Mouse (Mus musculus) left cerebral cortex, postnatal 14 days (tissue): ENCODE measurements at regions not wholly inside any gene's neighbourhood (a gene's known extent, or its start where the extent isn't known, plus 50 kb on each side); places are given as distances from the start of the nearest gene placed in this dataset.
A peak's percentile ranks its signal among the peaks of the same experiment; 100 is the strongest.

Experiments
- DNase-seq, 2 experiments: peaks; one replicate each; pipeline ENCODE4 v3.0.0; 2021 to 2022; ENCODE audit warnings: low spot score in 2 of 2, mixed read lengths in 1 of 2
- intact Hi-C: fragments of 180-260 bp; cut with DNase I; formaldehyde crosslinking; loops from one replicate; pipeline ENCODE4 v1.15.1; 2025

GRCm38 (mm10) chr15:16404077-16404476, 324.5 kb upstream of the Cdh9 start:
- intact Hi-C loops, result no loop called here

GRCm38 (mm10) chr15:16406203-16406602, 322.4 kb upstream of the Cdh9 start:
- intact Hi-C loops, result no loop called here
- DNase-seq, result no peak

More at GRCm38 (mm10) chr15:16404077-16404476, 324.5 kb upstream of the Cdh9 start:
- DNase-seq, result no peak

GRCm38 (mm10) chr15:16411686-16412085, 316.9 kb upstream of the Cdh9 start:
- intact Hi-C loops, result no loop called here
- no peak for DNase-seq

- intact Hi-C loops, result no loop called here
- no peak for DNase-seq
Observed at GRCm38 (mm10) chr15:16417719-16418118, 310.8 kb upstream of the Cdh9 start.

- intact Hi-C loops, result no loop called here
Observed at GRCm38 (mm10) chr15:16423019-16423418, 305.5 kb upstream of the Cdh9 start.

GRCm38 (mm10) chr15:16446631-16447030, 281.9 kb upstream of the Cdh9 start:
- intact Hi-C loops, result no loop called here
- no peak for DNase-seq

More at GRCm38 (mm10) chr15:16423019-16423418, 305.5 kb upstream of the Cdh9 start:
- DNase-seq, result no peak

- intact Hi-C loops, result no loop called here
- DNase-seq, result no peak
Observed at GRCm38 (mm10) chr15:16491238-16491637, 237.3 kb upstream of the Cdh9 start.

- no peak for DNase-seq
- intact Hi-C loops, result no loop called here
Observed at GRCm38 (mm10) chr15:16492871-16493270, 235.7 kb upstream of the Cdh9 start.

- peak in 1 of 2 experiments; percentile 2 for DNase-seq
- intact Hi-C loops, result no loop called here
Observed at GRCm38 (mm10) chr15:16520556-16520955, 208.0 kb upstream of the Cdh9 start.

- no peak for DNase-seq
- intact Hi-C loops, result no loop called here
Observed at GRCm38 (mm10) chr15:16532587-16532986, 196.0 kb upstream of the Cdh9 start.

GRCm38 (mm10) chr15:16541226-16541625, 187.3 kb upstream of the Cdh9 start:
- DNase-seq, result peak in 1 of 2 experiments; percentile 4
- intact Hi-C loops, result no loop called here

- intact Hi-C loops, result no loop called here
- DNase-seq, result no peak
Observed at GRCm38 (mm10) chr15:16555173-16555572, 173.4 kb upstream of the Cdh9 start.

GRCm38 (mm10) chr15:16556338-16556737, 172.2 kb upstream of the Cdh9 start:
- DNase-seq, result no peak
- intact Hi-C loops, result no loop called here

GRCm38 (mm10) chr15:16566155-16566732, 162.3 kb upstream of the Cdh9 start:
- no peak for DNase-seq
- intact Hi-C loops, result no loop called here

GRCm38 (mm10) chr15:16566799-16567198, 161.8 kb upstream of the Cdh9 start:
- intact Hi-C loops, result no loop called here

GRCm38 (mm10) chr15:16616812-16617211, 111.7 kb upstream of the Cdh9 start:
- intact Hi-C loops, result no loop called here
- DNase-seq, result no peak

More at GRCm38 (mm10) chr15:16566799-16567198, 161.8 kb upstream of the Cdh9 start:
- no peak for DNase-seq

GRCm38 (mm10) chr15:16629341-16630121, 99.0 kb upstream of the Cdh9 start:
- intact Hi-C loops, result no loop called here
- DNase-seq, result no peak

- intact Hi-C loops, result no loop called here
- DNase-seq, result no peak
Observed at GRCm38 (mm10) chr15:16639631-16640030, 88.9 kb upstream of the Cdh9 start.

GRCm38 (mm10) chr15:16652934-16653669, 75.5 kb upstream of the Cdh9 start:
- intact Hi-C loops, result no loop called here
- no peak for DNase-seq

GRCm38 (mm10) chr15:16653690-16654089, 74.9 kb upstream of the Cdh9 start:
- intact Hi-C loops, result no loop called here
- DNase-seq, result no peak
